Mouse (Mus musculus) megakaryocyte-erythroid progenitor cell, adult 5-6 weeks (primary cell): Measurements from ENCODE around the gene Dscam. TPM values are rescaled to one million over a fixed set of nuclear protein-coding genes. Genes with fewer than 3 reads are reported as not detected.

Experiments
- ATAC-seq: replicated peaks from 2 replicates; pipeline ENCODE4 v1.8.0; 2016; ENCODE audit warnings: mild to moderate bottlenecking, inconsistent platforms; ENCODE audit not compliant: severe bottlenecking, poor library complexity, low FRiP score, low TSS enrichment
- total RNA-seq, 2 experiments: library from RNA; stranded (forward) in 1 of 2; stranded (reverse) in 1 of 2; fragments of 200-1000, 215-1000 nt in 1 of 2; fragments of >200 nt in 1 of 2; fragmentation: Nextera tagmentation in 1 of 2; gene quantifications; 2 replicates each; pipeline ENCODE4 v1.2.3; 2014 to 2017

The Dscam gene
- total RNA-seq, 2 experiments from 2014 or later = 0.19 TPM; not detected in 1

- 0 out of 2 replicates have a peak, but pooled peaks have one; percentile 22 for ATAC-seq
Measured at GRCm38 (mm10) chr16:96640101-96640500, 530.5 kb downstream of the Dscam start.

- ATAC-seq = no peak
Measured at GRCm38 (mm10) chr16:96635916-96636315, 534.6 kb downstream of the Dscam start.

GRCm38 (mm10) chr16:96634791-96635143 is 535.8 kb downstream of the Dscam start:
- ATAC-seq = no peak

GRCm38 (mm10) chr16:96634097-96634790 is 536.3 kb downstream of the Dscam start:
- no peak for ATAC-seq

- ATAC-seq = no peak
Measured at GRCm38 (mm10) chr16:96630241-96630640, 540.3 kb downstream of the Dscam start.

GRCm38 (mm10) chr16:96629623-96630022 is 540.9 kb downstream of the Dscam start:
- no peak for ATAC-seq

GRCm38 (mm10) chr16:96625468-96625867 is 545.1 kb downstream of the Dscam start:
- no peak for ATAC-seq

- no peak for ATAC-seq
Measured at GRCm38 (mm10) chr16:96624570-96625411, 545.8 kb downstream of the Dscam start.

- no peak for ATAC-seq
Measured at GRCm38 (mm10) chr16:96620861-96621260, 549.7 kb downstream of the Dscam start.

- no peak for ATAC-seq
Measured at GRCm38 (mm10) chr16:96620402-96620801, 550.1 kb downstream of the Dscam start.

GRCm38 (mm10) chr16:96617772-96618171 is 552.8 kb downstream of the Dscam start:
- ATAC-seq = no peak

GRCm38 (mm10) chr16:96613275-96613674 is 557.3 kb downstream of the Dscam start:
- no peak for ATAC-seq

GRCm38 (mm10) chr16:96610806-96611205 is 559.7 kb downstream of the Dscam start:
- ATAC-seq = peak; percentile 78; the same call in 1 of the 2 replicates

- no peak for ATAC-seq
Measured at GRCm38 (mm10) chr16:96602206-96602605, 568.3 kb downstream of the Dscam start.

- no peak for ATAC-seq
Measured at GRCm38 (mm10) chr16:96600791-96601190, 569.8 kb downstream of the Dscam start.

GRCm38 (mm10) chr16:96599401-96600060 is 571.0 kb downstream of the Dscam start:
- no peak for ATAC-seq

- ATAC-seq = no peak
Measured at GRCm38 (mm10) chr16:96575841-96576240, 594.7 kb downstream of the Dscam start.

GRCm38 (mm10) chr16:96567428-96567827 is 603.1 kb downstream of the Dscam start:
- ATAC-seq = no peak

- ATAC-seq = no peak
Measured at GRCm38 (mm10) chr16:96563350-96564257, 606.9 kb downstream of the Dscam start.
